7 mouse cellular contexts compared by ENCODE assay signal in genomic region chr11:87449200-87449547, GRCm38 (mm10). TPM values are rescaled to one million over a fixed set of nuclear protein-coding genes. Genes with fewer than 3 reads are reported as not detected.
DNase-seq lines count a peak whose midpoint lies in the region; ATAC-seq lines count a peak whose summit lies in the region.

No protein-coding gene starts in this region.

- ATAC-seq in kidney, embryonic 16.5 days (ENCODE audit: low FRiP score, low TSS enrichment): no peak
- ATAC-seq in embryonic facial prominence, embryonic 13.5 days (ENCODE audit: insufficient number of reproducible peaks, insufficient read depth, low FRiP score, low TSS enrichment, low read depth): no peak
- peak; percentile 31 for ATAC-seq in granulocyte monocyte progenitor cell, adult 5-6 weeks (replicated peaks; ENCODE audit: poor library complexity, severe bottlenecking)
- peak; percentile 54 for ATAC-seq in megakaryocyte-erythroid progenitor cell, adult 5-6 weeks (replicated peaks; ENCODE audit: low FRiP score, low TSS enrichment, poor library complexity, severe bottlenecking)
- no peak for ATAC-seq in cerebellum, adult (ENCODE audit: insufficient number of reproducible peaks, low FRiP score, low TSS enrichment)

- no peaks in the 10 kb centered on the region for H3K27me3 ChIP-seq in kidney, embryonic 16.5 days (ENCODE audit: insufficient read depth, low read length)
- H3K27me3 ChIP-seq in embryonic facial prominence, embryonic 13.5 days: no peaks in the 10 kb centered on the region

- peaks cover 21% of the 10 kb centered on the region for H3K4me1 ChIP-seq in kidney, embryonic 16.5 days (ENCODE audit: insufficient read depth, low read length)
- peaks cover 14% of the 10 kb centered on the region for H3K4me1 ChIP-seq in embryonic facial prominence, embryonic 13.5 days

- H3K27ac ChIP-seq in kidney, embryonic 16.5 days (ENCODE audit: low read length): peak overlapping the region; percentile 74
- H3K27ac ChIP-seq in embryonic facial prominence, embryonic 13.5 days: peak overlapping the region; percentile 69

- no peak overlapping the region for H3K9ac ChIP-seq in kidney, embryonic 16.5 days (replicated peaks; ENCODE audit: low read length)
- H3K9ac ChIP-seq in embryonic facial prominence, embryonic 13.5 days: no peak overlapping the region

- no peaks in the 10 kb centered on the region for H3K9me3 ChIP-seq in kidney, embryonic 16.5 days (ENCODE audit: low read length)
- H3K9me3 ChIP-seq in embryonic facial prominence, embryonic 13.5 days: no peaks in the 10 kb centered on the region

- DNase-seq in kidney, adult 8-10 months: no peak
- no peak for DNase-seq in cerebellum, postnatal 4 days (ENCODE audit: low spot score in 2 of 2)

- H3K36me3 ChIP-seq in kidney, embryonic 16.5 days (ENCODE audit: insufficient read depth, low read length): no peaks in the 10 kb centered on the region
- H3K36me3 ChIP-seq in embryonic facial prominence, embryonic 13.5 days: no peaks in the 10 kb centered on the region

- H3K4me2 ChIP-seq in kidney, embryonic 16.5 days (replicated peaks; ENCODE audit: low read depth, low read length): no peak overlapping the region
- H3K4me2 ChIP-seq in embryonic facial prominence, embryonic 13.5 days: no peak overlapping the region

- WGBS in kidney, embryonic 16.5 days: 8% methylated on average over 3 of the region's 3 CpGs
- WGBS in embryonic facial prominence, embryonic 13.5 days: 6% methylated on average over 3 of the region's 3 CpGs

- no peak overlapping the region for H3K4me3 ChIP-seq in kidney, embryonic 16.5 days (ENCODE audit: low read length)
- no peak overlapping the region for H3K4me3 ChIP-seq in embryonic facial prominence, embryonic 13.5 days

RNA-seq across cellular contexts. Expression of gene Tex14, which starts 44.3 kb away (rescaled TPM):
- 0.31 and 0.76 TPM in 2 replicates for polyA plus RNA-seq in kidney, embryonic 16.5 days (2015; fragmentation: Nextera tagmentation; extraction: Ambion mirVana)
- 0.04 and 0.26 TPM in 2 replicates for polyA plus RNA-seq in embryonic facial prominence, embryonic 13.5 days (2015; fragmentation: Nextera tagmentation; extraction: Ambion mirVana)
- not detected in 2 replicates for total RNA-seq in granulocyte monocyte progenitor cell, adult 5-6 weeks (2014; fragmentation: Nextera tagmentation)
- total RNA-seq in granulocyte monocyte progenitor cell, adult 5-6 weeks (2017): not detected in 2 replicates
- total RNA-seq in megakaryocyte-erythroid progenitor cell, adult 5-6 weeks (2014; fragmentation: Nextera tagmentation): 0.45 TPM in 1 of 2 replicates, not detected in the other
- not detected in 2 replicates for total RNA-seq in megakaryocyte-erythroid progenitor cell, adult 5-6 weeks (2017)

RNA-seq across cellular contexts. Expression of gene Rad51c, which starts 44.4 kb away (rescaled TPM):
- 7.9 and 8.7 TPM in 2 replicates for polyA plus RNA-seq in kidney, embryonic 16.5 days (2015; fragmentation: Nextera tagmentation; extraction: Ambion mirVana)
- polyA plus RNA-seq in embryonic facial prominence, embryonic 13.5 days (2015; fragmentation: Nextera tagmentation; extraction: Ambion mirVana): 8.2 and 9.3 TPM in 2 replicates
- total RNA-seq in granulocyte monocyte progenitor cell, adult 5-6 weeks (2014; fragmentation: Nextera tagmentation): 1.8 and 6.5 TPM in 2 replicates
- total RNA-seq in granulocyte monocyte progenitor cell, adult 5-6 weeks (2017): 6.3 and 7.8 TPM in 2 replicates
- total RNA-seq in megakaryocyte-erythroid progenitor cell, adult 5-6 weeks (2014; fragmentation: Nextera tagmentation): 1.3 and 1.9 TPM in 2 replicates
- total RNA-seq in megakaryocyte-erythroid progenitor cell, adult 5-6 weeks (2017): 0.72 and 12.6 TPM in 2 replicates

Comparison
In these comparisons a context has a peak if more than half of its experiments do, and no peak if none do; other contexts are left out.
1. ATAC-seq: peak in granulocyte monocyte progenitor cell, adult 5-6 weeks (single experiment) and megakaryocyte-erythroid progenitor cell, adult 5-6 weeks (single experiment); none in kidney, embryonic 16.5 days (single experiment), embryonic facial prominence, embryonic 13.5 days (single experiment) and cerebellum, adult (single experiment).